Mouse (Mus musculus) CD8-positive naive resting alpha-beta T cell, adult 2 months (primary cell): ENCODE measurements around the gene Rprm.

Source experiments
- DNase-seq, 2 experiments: peaks; one replicate each; pipeline ENCODE4 v3.0.0; 2022; ENCODE audit warnings: low read depth in 2 of 2, low spot score in 2 of 2

The Rprm gene

GRCm38 (mm10) chr2:54085430-54086087 is at the start of gene Rprm:
TSS of gene Rprm (minus strand) at chr2:54085552.
- no peak for DNase-seq

DNA sequence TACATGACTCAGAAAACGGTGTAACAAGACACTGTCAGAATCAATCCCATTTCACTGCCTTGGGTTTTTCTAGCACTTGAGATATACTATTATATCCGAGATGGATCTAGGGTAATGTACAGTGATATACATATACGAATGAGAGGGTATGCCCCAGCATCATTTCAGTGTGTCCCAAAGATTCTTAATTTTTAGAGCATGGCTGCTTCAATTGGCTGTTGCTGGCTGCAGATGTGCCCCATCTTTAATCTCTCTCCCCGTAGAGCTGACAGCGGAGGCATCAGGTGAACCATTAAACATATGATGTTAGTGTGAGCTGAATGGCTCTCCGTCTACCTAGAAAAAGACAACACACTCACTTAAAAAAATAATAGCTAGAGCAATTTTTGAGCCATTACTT is 34.0 kb upstream of the Rprm start:
- no peak for DNase-seq

GRCm38 (mm10) chr2:54118881-54119280 is 33.5 kb upstream of the Rprm start:
- DNase-seq, result no peak

DNA sequence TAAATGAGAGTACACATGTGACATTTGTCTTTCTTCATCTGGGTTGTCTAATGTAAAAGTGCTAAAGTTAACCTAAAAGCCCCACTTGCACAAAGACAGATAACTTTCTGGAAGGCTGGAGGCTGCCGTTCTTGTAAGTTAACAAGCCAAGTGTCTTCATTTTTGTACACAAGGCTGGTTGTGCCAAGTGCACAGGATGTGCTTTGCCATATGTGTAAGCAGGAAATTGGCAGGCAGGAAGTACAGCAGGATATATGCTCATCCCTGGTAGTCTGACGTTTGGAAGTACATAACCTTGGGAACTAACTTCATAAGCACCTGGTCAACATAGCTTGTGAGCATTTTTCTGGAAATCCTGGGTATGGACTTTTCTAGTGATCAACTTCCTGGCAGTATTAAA is 25.9 kb upstream of the Rprm start:
- no peak for DNase-seq

GRCm38 (mm10) chr2:54106232-54106726 is 20.9 kb upstream of the Rprm start:
- DNase-seq, result no peak

GRCm38 (mm10) chr2:54099939-54100338 is 14.6 kb upstream of the Rprm start:
- DNase-seq, result no peak

GRCm38 (mm10) chr2:54092616-54093015 is 7.3 kb upstream of the Rprm start:
- no peak for DNase-seq

DNA sequence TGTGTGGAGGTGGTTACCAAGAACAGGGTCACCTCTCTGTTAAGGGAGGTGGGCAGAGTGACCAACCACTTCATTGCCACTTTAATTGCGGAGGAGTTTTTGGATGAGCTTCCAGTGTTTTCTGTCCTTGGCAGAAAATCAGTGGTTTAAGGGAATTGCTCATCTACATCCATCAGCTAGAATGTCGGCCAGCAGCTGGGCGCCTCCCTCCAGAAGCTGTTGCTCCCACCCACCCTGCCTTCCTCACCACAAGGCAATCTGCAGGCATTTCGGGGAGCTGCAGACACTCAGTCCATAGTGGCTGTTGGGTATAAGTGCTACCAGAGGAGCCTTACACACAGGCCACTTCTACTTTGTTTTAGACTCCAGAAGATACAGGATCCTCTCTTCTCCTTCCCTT is 902 bp upstream of the Rprm start:
- DNase-seq, result no peak

DNA sequence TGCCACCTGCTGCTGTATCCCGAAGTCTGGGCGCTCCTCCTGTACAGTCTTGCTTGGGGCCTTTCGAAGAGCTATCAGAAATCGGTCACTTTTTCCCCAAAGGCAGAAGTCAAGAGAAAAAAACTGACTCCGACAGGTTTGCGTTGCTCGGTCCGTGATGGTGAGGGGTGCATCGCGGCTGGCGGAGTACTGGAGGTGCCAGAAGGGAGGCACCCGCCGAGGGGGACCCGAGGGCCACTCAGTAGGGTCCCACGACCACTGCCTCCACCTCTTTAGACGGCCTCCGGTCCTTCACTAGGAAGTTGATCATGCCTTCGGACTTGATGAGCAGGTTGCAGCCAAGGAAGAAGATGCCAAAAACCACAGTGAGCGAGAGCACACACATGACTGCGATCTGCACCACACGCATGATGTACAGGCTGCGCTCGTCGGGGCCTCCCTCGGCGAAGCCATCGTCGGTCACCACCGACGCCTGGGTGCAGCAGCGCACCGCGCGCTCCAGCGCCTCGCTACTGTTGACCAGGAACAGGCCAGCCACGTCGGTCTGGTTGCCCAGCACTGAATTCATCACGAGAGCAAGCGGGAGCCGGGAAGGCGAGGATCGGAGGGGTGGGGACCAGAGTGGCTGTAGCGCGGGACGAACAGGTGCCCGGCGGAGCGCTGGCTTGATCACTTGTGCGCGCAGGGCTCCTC is 469 bp downstream of the Rprm start:
- no peak for DNase-seq

DNA sequence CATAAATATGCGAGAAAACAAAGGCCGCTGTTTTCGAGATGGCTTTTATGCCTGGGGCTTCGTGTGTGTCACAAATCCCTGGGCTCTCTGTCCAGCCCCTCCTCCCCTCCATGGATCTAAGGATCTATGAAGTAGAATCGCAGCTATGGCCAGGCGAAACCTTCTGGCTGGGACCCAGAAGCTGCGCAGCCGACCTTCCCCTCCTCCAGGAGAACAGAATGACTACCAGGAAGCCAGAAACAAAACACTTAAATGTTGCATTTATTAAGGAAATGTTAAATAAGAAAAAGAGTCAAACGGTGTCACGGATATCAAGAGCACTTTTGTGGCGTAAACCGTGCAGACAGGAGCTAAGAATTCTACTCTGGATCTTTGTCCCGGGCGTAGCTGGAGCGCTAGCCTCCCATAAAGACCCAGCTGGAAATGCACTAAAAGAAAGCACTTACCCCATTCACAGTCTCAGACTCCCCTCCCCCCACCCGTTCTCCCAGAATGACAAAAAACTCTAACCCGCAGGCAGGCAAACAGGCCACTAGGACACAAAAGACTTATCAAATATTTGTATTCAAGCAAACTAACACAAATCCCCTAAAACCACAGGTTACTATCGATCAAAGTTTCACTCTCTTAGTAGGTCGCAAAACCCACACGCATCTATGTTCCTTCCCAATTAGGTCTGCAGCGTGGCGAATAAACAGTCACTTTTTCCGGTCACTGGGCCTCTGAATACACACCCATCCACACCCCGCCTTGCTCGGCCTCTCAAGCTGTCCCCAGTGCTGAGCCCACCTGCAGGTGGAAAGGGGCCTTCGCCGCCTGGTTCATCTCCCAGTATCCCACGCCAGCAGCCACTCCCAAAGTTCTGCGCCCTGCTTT is 1.3 kb downstream of the Rprm start:
- DNase-seq, result no peak

- DNase-seq, result no peak
Observed at GRCm38 (mm10) chr2:54078961-54079360, 6.4 kb downstream of the Rprm start.

DNA sequence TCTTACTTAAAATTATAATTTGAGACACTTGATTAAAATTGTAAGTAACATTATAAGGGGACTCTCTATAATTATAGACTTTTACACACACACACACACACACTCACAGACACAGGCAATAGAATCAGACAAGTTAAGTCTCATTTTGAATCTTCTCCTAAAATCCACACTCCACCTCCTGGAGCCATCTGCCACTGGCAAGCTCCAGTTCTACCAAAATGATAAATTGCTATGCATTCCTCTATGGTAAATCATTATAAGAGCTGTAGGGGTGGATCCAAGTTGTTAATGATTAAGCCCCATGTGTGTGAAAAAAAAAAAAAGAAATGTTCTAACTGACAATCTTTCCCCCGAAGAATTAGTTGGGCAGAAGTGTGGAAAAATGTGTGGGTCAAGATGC is 13.8 kb downstream of the Rprm start:
- DNase-seq, result no peak

DNA sequence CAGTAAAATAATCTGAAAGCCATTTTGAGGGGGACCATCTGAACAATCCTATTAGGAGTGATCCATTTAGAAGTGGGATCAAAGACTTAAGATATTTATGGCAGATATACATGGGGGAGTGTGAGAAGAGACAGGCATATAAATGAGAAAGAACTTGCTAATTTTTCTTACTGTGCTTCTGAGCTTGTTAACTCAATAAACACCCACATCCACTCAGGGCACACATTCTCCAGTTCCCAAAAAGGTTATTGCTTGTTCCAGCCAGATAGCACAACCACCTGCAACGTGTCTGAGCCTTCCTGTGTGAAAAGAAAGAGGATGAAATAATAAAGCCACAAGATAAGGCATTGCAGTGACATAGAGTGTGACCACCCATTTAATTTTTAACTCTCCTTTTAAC is 22.9 kb downstream of the Rprm start:
- DNase-seq, result no peak

DNA sequence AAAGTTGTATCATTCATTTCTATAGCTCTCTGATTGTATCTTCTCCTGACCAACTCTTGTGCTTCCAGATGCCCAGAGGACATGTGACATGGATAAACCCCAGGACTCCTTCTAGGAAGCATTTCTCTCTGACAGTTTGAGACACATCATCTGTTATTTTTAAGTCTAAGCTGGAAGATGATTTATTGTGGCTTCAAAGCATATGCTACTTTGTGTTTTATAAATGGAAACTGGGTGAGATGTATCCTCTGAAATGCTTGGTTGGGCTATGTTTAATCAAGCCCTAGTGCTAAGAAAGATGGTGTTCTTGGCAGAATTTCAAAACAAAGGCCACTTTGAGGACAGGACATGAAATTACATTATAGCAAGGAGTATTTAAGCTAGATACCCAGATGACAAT is 24.3 kb downstream of the Rprm start:
- DNase-seq, result no peak
